Mouse (Mus musculus): ENCODE results near the gene Tmprss6.

GRCm38 (mm10) chr15:78429871-78430622, 38.4 kb downstream of the Tmprss6 start:
- TF ChIP-seq POLR2A (IDR thresholded peaks at IDR 0.05; ENCODE audit: low read depth, low read length) (no peak), CTCF (IDR thresholded peaks at IDR 0.05; ENCODE audit: borderline replicate concordance, insufficient read depth, low read length) (no peak)
